11 mouse cellular contexts compared by ENCODE assay signal in the genomic region with DNA sequence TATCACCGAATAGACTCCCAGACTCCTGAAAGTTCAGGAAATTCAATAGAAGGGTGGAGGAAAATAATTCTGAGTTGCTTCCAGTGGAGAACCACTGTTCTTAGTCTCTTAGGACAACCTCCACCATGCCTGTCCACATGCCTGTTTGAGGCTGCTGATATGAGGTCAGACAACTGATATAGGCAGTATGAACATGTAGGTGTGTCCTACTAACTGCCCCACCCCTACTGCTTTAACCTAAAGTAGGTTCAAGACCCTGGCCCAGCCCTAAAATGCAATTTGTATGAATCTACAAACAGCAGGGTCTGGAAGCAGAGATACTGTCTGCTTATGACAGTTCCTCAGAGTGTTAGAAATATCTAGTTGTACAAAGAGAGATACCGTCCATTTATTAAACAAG. TPM values are rescaled to one million over a fixed set of nuclear protein-coding genes. Genes with fewer than 3 reads are reported as not detected.
DNase-seq lines count a peak whose midpoint lies in the region; ATAC-seq and TF ChIP-seq lines count a peak whose summit lies in the region.
"Had no signal": no experiment of that assay in that cellular context is flagged by ENCODE, and none has a peak within 500 bp of the region (broad histone marks: within the 10 kb centered on the region; RNA-seq: fewer than 3 reads in every experiment).

No protein-coding gene starts in this region.

- H3K4me3 ChIP-seq in forebrain, embryonic 10.5 days, result peak overlapping the region; percentile 98
- H3K4me3 ChIP-seq in forebrain, postnatal 0 days (ENCODE audit: low read depth, low read length), result no peak overlapping the region
- H3K4me3 ChIP-seq in midbrain, embryonic 10.5 days, result peak overlapping the region; percentile 99
- no peak overlapping the region for H3K4me3 ChIP-seq in midbrain, postnatal 0 days (ENCODE audit: low read depth, low read length)
- peak overlapping the region; percentile 96 for H3K4me3 ChIP-seq in liver, embryonic 16.5 days (ENCODE audit: low read depth, low read length)

- no peak overlapping the region for H3K27ac ChIP-seq in forebrain, embryonic 10.5 days
- H3K27ac ChIP-seq in forebrain, postnatal 0 days (ENCODE audit: low read depth, low read length), result no peak overlapping the region
- H3K27ac ChIP-seq in midbrain, embryonic 10.5 days (replicated peaks), result no peak overlapping the region
- H3K27ac ChIP-seq in midbrain, postnatal 0 days (ENCODE audit: low read depth, low read length), result no peak overlapping the region
- peak overlapping the region; percentile 48; the same call in 1 of the 2 replicates for H3K27ac ChIP-seq in liver, embryonic 16.5 days (ENCODE audit: low read length)

- H3K9ac ChIP-seq in forebrain, postnatal 0 days, result no peak overlapping the region
- no peak overlapping the region for H3K9ac ChIP-seq in midbrain, postnatal 0 days (replicated peaks; ENCODE audit: low read length, poor library complexity, severe bottlenecking)
- 0 out of 2 replicates have a peak overlapping the region, but pooled peaks have one; percentile 11 for H3K9ac ChIP-seq in liver, embryonic 16.5 days (ENCODE audit: low read depth, low read length)

- H3K4me1 ChIP-seq in forebrain, embryonic 10.5 days, result peaks cover 26% of the 10 kb centered on the region
- H3K4me1 ChIP-seq in forebrain, postnatal 0 days (ENCODE audit: insufficient read depth), result peaks cover 8% of the 10 kb centered on the region
- peaks cover 19% of the 10 kb centered on the region for H3K4me1 ChIP-seq in midbrain, embryonic 10.5 days
- H3K4me1 ChIP-seq in midbrain, postnatal 0 days (ENCODE audit: insufficient read depth, low read length), result peaks cover 7% of the 10 kb centered on the region
- peaks cover 21% of the 10 kb centered on the region for H3K4me1 ChIP-seq in liver, embryonic 16.5 days (ENCODE audit: control insufficient read depth, low read depth, low read length)

- 68% methylated on average over 2 of the region's 2 CpGs for WGBS in forebrain, embryonic 10.5 days
- 68% methylated on average over 2 of the region's 2 CpGs for WGBS in forebrain, postnatal 0 days
- WGBS in midbrain, embryonic 10.5 days, result 67% methylated on average over 2 of the region's 2 CpGs
- WGBS in midbrain, postnatal 0 days, result 70% methylated on average over 2 of the region's 2 CpGs
- WGBS in liver, embryonic 16.5 days (ENCODE audit: insufficient replicate concordance), result 65% methylated on average over 2 of the region's 2 CpGs

- ATAC-seq in forebrain, postnatal 0 days, result no peak
- ATAC-seq in midbrain, postnatal 0 days (ENCODE audit: low FRiP score), result no peak
- ATAC-seq in liver, embryonic 16.5 days (ENCODE audit: low read depth), result peak; percentile 30; the same call in 1 of the 2 replicates
- ATAC-seq in monocyte, adult 5-6 weeks (replicated peaks; ENCODE audit: insufficient number of reproducible peaks, low FRiP score, low TSS enrichment, poor library complexity, severe bottlenecking), result no peak

- 0 out of 2 replicates have a peak, but pooled peaks cover 2% of the 10 kb centered on the region for H3K9me3 ChIP-seq in forebrain, embryonic 10.5 days
- H3K9me3 ChIP-seq in forebrain, postnatal 0 days (ENCODE audit: low read length), result no peaks in the 10 kb centered on the region
- 0 out of 2 replicates have a peak, but pooled peaks cover 2% of the 10 kb centered on the region for H3K9me3 ChIP-seq in midbrain, embryonic 10.5 days (replicated peaks)
- H3K9me3 ChIP-seq in midbrain, postnatal 0 days (ENCODE audit: low read length), result no peaks in the 10 kb centered on the region
- H3K9me3 ChIP-seq in liver, embryonic 16.5 days (replicated peaks; ENCODE audit: control insufficient read depth, low read length), result no peaks in the 10 kb centered on the region

- H3K27me3 ChIP-seq in forebrain, embryonic 10.5 days (ENCODE audit: poor library complexity, severe bottlenecking), result 0 out of 2 replicates have a peak, but pooled peaks cover 1% of the 10 kb centered on the region
- no peaks in the 10 kb centered on the region for H3K27me3 ChIP-seq in forebrain, postnatal 0 days (ENCODE audit: insufficient read depth, low read length)
- no peaks in the 10 kb centered on the region for H3K27me3 ChIP-seq in midbrain, embryonic 10.5 days (ENCODE audit: low read depth, poor library complexity, severe bottlenecking)
- H3K27me3 ChIP-seq in midbrain, postnatal 0 days (ENCODE audit: insufficient read depth, low read length), result no peaks in the 10 kb centered on the region
- H3K27me3 ChIP-seq in liver, embryonic 16.5 days (ENCODE audit: control insufficient read depth, insufficient read depth, low read depth, low read length), result no peaks in the 10 kb centered on the region

- no peak for DNase-seq in forebrain, embryonic 10.5 days (ENCODE audit: extremely low spot score, low spot score)
- DNase-seq in forebrain, postnatal 0 days, result no peak
- no peak for DNase-seq in midbrain, embryonic 10.5 days (ENCODE audit: low spot score)
- no peak for DNase-seq in midbrain, postnatal 0 days (ENCODE audit: low spot score)
- no peak for DNase-seq in frontal cortex, adult 2 months (ENCODE audit: extremely low spot score in 1 of 2, low spot score in 1 of 2)
- no peak for DNase-seq in adipocyte (ENCODE audit: low spot score)

- H3K36me3 ChIP-seq in forebrain, embryonic 10.5 days (replicated peaks), result peaks cover 83% of the 10 kb centered on the region
- peaks cover 53% of the 10 kb centered on the region for H3K36me3 ChIP-seq in forebrain, postnatal 0 days (ENCODE audit: insufficient read depth)
- H3K36me3 ChIP-seq in midbrain, embryonic 10.5 days, result peaks cover 74% of the 10 kb centered on the region
- H3K36me3 ChIP-seq in midbrain, postnatal 0 days (ENCODE audit: insufficient read depth, low read length), result peaks cover 43% of the 10 kb centered on the region
- peaks cover 52% of the 10 kb centered on the region for H3K36me3 ChIP-seq in liver, embryonic 16.5 days (ENCODE audit: control insufficient read depth, insufficient read depth)

- TF ChIP-seq CTCF in forebrain, postnatal 0 days (IDR thresholded peaks at IDR 0.05; ENCODE audit: low read depth), result no peak
- TF ChIP-seq CTCF in midbrain, postnatal 0 days (IDR thresholded peaks at IDR 0.05), result no peak

- no peak overlapping the region for H3K4me2 ChIP-seq in forebrain, postnatal 0 days (ENCODE audit: low read depth)
- no peak overlapping the region for H3K4me2 ChIP-seq in midbrain, postnatal 0 days (ENCODE audit: low read depth, low read length, poor library complexity, severe bottlenecking)
- no peak overlapping the region for H3K4me2 ChIP-seq in liver, embryonic 16.5 days (ENCODE audit: low read depth, low read length)

RNA-seq across cellular contexts. Expression of a gene that starts 0.5 kb away (rescaled TPM):
- polyA plus RNA-seq in forebrain, embryonic 10.5 days (2016; fragmentation: Nextera tagmentation; extraction: Ambion mirVana), result 7.6 and 14.8 TPM in 2 replicates
- 2.8 TPM in 1 of 2 replicates, not detected in the other for total RNA-seq in forebrain, postnatal 0 days (2014; rRNA removed)
- polyA plus RNA-seq in forebrain, postnatal 0 days (2015; fragmentation: Nextera tagmentation; extraction: Ambion mirVana), result not detected in 2 replicates
- 6.1 and 14.4 TPM in 2 replicates for polyA plus RNA-seq in midbrain, embryonic 10.5 days (2016; fragmentation: Nextera tagmentation; extraction: Ambion mirVana)
- not detected in 2 replicates for total RNA-seq in midbrain, postnatal 0 days (2014; rRNA removed)
- polyA plus RNA-seq in midbrain, postnatal 0 days (2015; fragmentation: Nextera tagmentation; extraction: Ambion mirVana), result not detected in 2 replicates
- polyA plus RNA-seq in liver, embryonic 16.5 days (2015; fragmentation: Nextera tagmentation; extraction: Ambion mirVana), result not detected in 2 replicates
- polyA plus RNA-seq in frontal cortex, adult 2 months (2012; rRNA removed), result not detected in 2 replicates
- total RNA-seq in monocyte, adult 5-6 weeks (2017), result 3.1 to 8.9 TPM (median 5.7 TPM) in 3 replicates
- total RNA-seq: layer of hippocampus, postnatal 36 days had no signal

RNA-seq across cellular contexts. Expression of a gene that starts 22.7 kb away (rescaled TPM):
- polyA plus RNA-seq in forebrain, embryonic 10.5 days (2016; fragmentation: Nextera tagmentation; extraction: Ambion mirVana), result 87.6 and 91.2 TPM in 2 replicates
- 79.3 and 106 TPM in 2 replicates for total RNA-seq in forebrain, postnatal 0 days (2014; rRNA removed)
- polyA plus RNA-seq in forebrain, postnatal 0 days (2015; fragmentation: Nextera tagmentation; extraction: Ambion mirVana), result 67.4 and 74.5 TPM in 2 replicates
- 75.6 and 79.8 TPM in 2 replicates for polyA plus RNA-seq in midbrain, embryonic 10.5 days (2016; fragmentation: Nextera tagmentation; extraction: Ambion mirVana)
- total RNA-seq in midbrain, postnatal 0 days (2014; rRNA removed), result 110 and 111 TPM in 2 replicates
- polyA plus RNA-seq in midbrain, postnatal 0 days (2015; fragmentation: Nextera tagmentation; extraction: Ambion mirVana), result 86.8 and 91.9 TPM in 2 replicates
- 49.9 and 51.8 TPM in 2 replicates for polyA plus RNA-seq in liver, embryonic 16.5 days (2015; fragmentation: Nextera tagmentation; extraction: Ambion mirVana)
- 65.7 and 70.7 TPM in 2 replicates for polyA plus RNA-seq in frontal cortex, adult 2 months (2012; rRNA removed)
- total RNA-seq in monocyte, adult 5-6 weeks (2017), result 21.3 to 43.8 TPM (median 39.0 TPM) in 3 replicates

RNA-seq across cellular contexts. Expression of a gene that starts 24.1 kb away (rescaled TPM):
- polyA plus RNA-seq in forebrain, embryonic 10.5 days (2016; fragmentation: Nextera tagmentation; extraction: Ambion mirVana), result 11.8 and 12.4 TPM in 2 replicates
- total RNA-seq in forebrain, postnatal 0 days (2014; rRNA removed), result 12.5 and 16.8 TPM in 2 replicates
- 4.9 and 5.5 TPM in 2 replicates for polyA plus RNA-seq in forebrain, postnatal 0 days (2015; fragmentation: Nextera tagmentation; extraction: Ambion mirVana)
- polyA plus RNA-seq in midbrain, embryonic 10.5 days (2016; fragmentation: Nextera tagmentation; extraction: Ambion mirVana), result 11.4 and 11.6 TPM in 2 replicates
- total RNA-seq in midbrain, postnatal 0 days (2014; rRNA removed), result 11.0 and 14.7 TPM in 2 replicates
- 5.0 and 5.2 TPM in 2 replicates for polyA plus RNA-seq in midbrain, postnatal 0 days (2015; fragmentation: Nextera tagmentation; extraction: Ambion mirVana)
- polyA plus RNA-seq in liver, embryonic 16.5 days (2015; fragmentation: Nextera tagmentation; extraction: Ambion mirVana), result 2.6 and 2.7 TPM in 2 replicates
- polyA plus RNA-seq in frontal cortex, adult 2 months (2012; rRNA removed), result 14.2 TPM in 2 replicates
- total RNA-seq in monocyte, adult 5-6 weeks (2017), result 11.0 to 15.2 TPM (median 14.4 TPM) in 3 replicates

RNA-seq across cellular contexts. Expression of a gene that starts 36.6 kb away (rescaled TPM):
- 1.6 and 2.9 TPM in 2 replicates for polyA plus RNA-seq in forebrain, embryonic 10.5 days (2016; fragmentation: Nextera tagmentation; extraction: Ambion mirVana)
- total RNA-seq in forebrain, postnatal 0 days (2014; rRNA removed), result 0.33 and 0.38 TPM in 2 replicates
- polyA plus RNA-seq in forebrain, postnatal 0 days (2015; fragmentation: Nextera tagmentation; extraction: Ambion mirVana), result 0.42 and 0.54 TPM in 2 replicates
- polyA plus RNA-seq in midbrain, embryonic 10.5 days (2016; fragmentation: Nextera tagmentation; extraction: Ambion mirVana), result 1.1 and 2.0 TPM in 2 replicates
- total RNA-seq in midbrain, postnatal 0 days (2014; rRNA removed), result not detected in 2 replicates
- polyA plus RNA-seq in midbrain, postnatal 0 days (2015; fragmentation: Nextera tagmentation; extraction: Ambion mirVana), result 0.10 and 0.39 TPM in 2 replicates
- not detected in 2 replicates for polyA plus RNA-seq in liver, embryonic 16.5 days (2015; fragmentation: Nextera tagmentation; extraction: Ambion mirVana)
- polyA plus RNA-seq in frontal cortex, adult 2 months (2012; rRNA removed), result 4.1 and 4.4 TPM in 2 replicates
- not detected in 3 replicates for total RNA-seq in monocyte, adult 5-6 weeks (2017)
- total RNA-seq: granulocyte monocyte progenitor cell, adult 5-6 weeks had no signal
- polyA plus RNA-seq: stomach, embryonic 14.5 days had no signal

RNA-seq across cellular contexts. Expression of a gene that starts 38.8 kb away (rescaled TPM):
- 11.9 and 12.3 TPM in 2 replicates for polyA plus RNA-seq in forebrain, embryonic 10.5 days (2016; fragmentation: Nextera tagmentation; extraction: Ambion mirVana)
- 27.5 and 31.5 TPM in 2 replicates for total RNA-seq in forebrain, postnatal 0 days (2014; rRNA removed)
- 5.8 and 9.3 TPM in 2 replicates for polyA plus RNA-seq in forebrain, postnatal 0 days (2015; fragmentation: Nextera tagmentation; extraction: Ambion mirVana)
- 11.9 and 13.2 TPM in 2 replicates for polyA plus RNA-seq in midbrain, embryonic 10.5 days (2016; fragmentation: Nextera tagmentation; extraction: Ambion mirVana)
- 19.3 and 19.5 TPM in 2 replicates for total RNA-seq in midbrain, postnatal 0 days (2014; rRNA removed)
- polyA plus RNA-seq in midbrain, postnatal 0 days (2015; fragmentation: Nextera tagmentation; extraction: Ambion mirVana), result 6.7 and 9.5 TPM in 2 replicates
- polyA plus RNA-seq in liver, embryonic 16.5 days (2015; fragmentation: Nextera tagmentation; extraction: Ambion mirVana), result 2.5 and 2.9 TPM in 2 replicates
- 12.9 and 15.8 TPM in 2 replicates for polyA plus RNA-seq in frontal cortex, adult 2 months (2012; rRNA removed)
- total RNA-seq in monocyte, adult 5-6 weeks (2017), result 14.7 to 21.9 TPM (median 18.5 TPM) in 3 replicates

Comparison
In these comparisons a context has a peak if more than half of its experiments do, and no peak if none do; other contexts are left out.
1. H3K4me3 ChIP-seq: peak in forebrain, embryonic 10.5 days (single experiment), midbrain, embryonic 10.5 days (single experiment) and liver, embryonic 16.5 days (single experiment); none in forebrain, postnatal 0 days (single experiment) and midbrain, postnatal 0 days (single experiment).